Mouse (Mus musculus): ENCODE measurements around the gene Gm11020. TPM values are rescaled to one million over a fixed set of nuclear protein-coding genes. Genes with fewer than 3 reads are reported as not detected.

Gm11020 gene
- not detected for total RNA-seq (2023)

GRCm38 (mm10) chr8:104321267-104321666, at the start of gene Gm11020:
TSS of gene Gm11020 (plus strand) at chr8:104321567.

GRCm38 (mm10) chr8:104293081-104293480, 28.3 kb upstream of the Gm11020 start, which contains the start of gene Cmtm2a:
TSS of gene Cmtm2a (minus strand) at chr8:104293181.

GRCm38 (mm10) chr8:104309441-104310155, 11.8 kb upstream of the Gm11020 start, which contains the start of the genes Gm45711 and Cmtm1:
TSS of gene Gm45711 (minus strand) at chr8:104310081.
TSS of gene Cmtm1 (minus strand) at chr8:104310145.

DNA sequence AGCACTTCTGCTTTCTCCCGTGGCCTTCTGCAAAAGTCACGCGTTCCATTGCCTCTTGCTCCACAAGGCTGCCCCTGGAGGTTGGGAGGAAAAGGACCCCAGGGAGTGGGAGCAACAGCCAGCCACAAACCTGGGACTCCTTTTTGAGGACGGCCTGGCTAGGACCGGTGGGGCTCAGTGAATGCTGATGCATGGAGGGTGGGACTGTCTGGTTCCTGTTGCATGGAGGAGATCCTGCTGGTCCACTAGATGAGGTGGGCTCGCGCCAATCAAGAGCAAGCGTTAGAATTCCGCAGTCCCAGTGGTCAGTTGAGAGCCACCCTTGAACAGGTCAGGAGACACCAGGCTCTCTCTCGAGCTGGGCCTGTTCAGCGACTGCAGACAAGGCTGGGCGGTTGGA, 563 bp downstream of the Gm11020 start, which contains the start of gene Cmtm2b:
Gene Cmtm2b, plus strand, starts transcription at position 301 of the 400 bp plus-strand sequence.

GRCm38 (mm10) chr8:104339229-104339982, 18.0 kb downstream of the Gm11020 start, which contains the start of gene Cmtm3:
TSS of gene Cmtm3 (plus strand) at chr8:104339410.

Other genes starting within 250 kb of the Gm11020 start
- gene Cdh5, start 219.9 kb upstream of the Gm11020 start, total RNA-seq (2023) = 0.89 TPM
- not detected for gene Bean1, start 151.1 kb upstream of the Gm11020 start, total RNA-seq (2023)
- 63.8 TPM for gene Tk2, start 73.0 kb upstream of the Gm11020 start, total RNA-seq (2023)
- 51.8 TPM for gene Cklf, start 70.7 kb upstream of the Gm11020 start, total RNA-seq (2023)
- gene Cmtm2a, start 28.4 kb upstream of the Gm11020 start, total RNA-seq (2023) = not detected
- not detected for gene Gm45711, start 11.5 kb upstream of the Gm11020 start, total RNA-seq (2023)
- gene Cmtm1, start 11.4 kb upstream of the Gm11020 start, total RNA-seq (2023) = not detected
- not detected for gene Cmtm2b, start 663 bp downstream of the Gm11020 start, total RNA-seq (2023)
- 14.5 TPM for gene Cmtm3, start 17.8 kb downstream of the Gm11020 start, total RNA-seq (2023)
- gene Cmtm4, start 74.2 kb downstream of the Gm11020 start, total RNA-seq (2023) = 2.6 TPM
- 51.6 TPM for gene Dync1li2, start 121.5 kb downstream of the Gm11020 start, total RNA-seq (2023)
- gene Terb1, start 188.3 kb downstream of the Gm11020 start, total RNA-seq (2023) = 0.31 TPM
- gene Nae1, start 213.1 kb downstream of the Gm11020 start, total RNA-seq (2023) = 32.4 TPM
- gene Car7, start 213.1 kb downstream of the Gm11020 start, total RNA-seq (2023) = 1.7 TPM

Measured in CD8-positive naive resting alpha-beta T cell, adult 57 days (primary cell).